Mouse (Mus musculus) hindbrain, embryonic 16.5 days (tissue): ENCODE measurements around the gene Rdh14. TPM values are rescaled to one million over a fixed set of nuclear protein-coding genes. Genes with fewer than 3 reads are reported as not detected.
A peak's percentile ranks its signal among the peaks of the same experiment; 100 is the strongest.

ENCODE experiments used
- ATAC-seq: fragments of 200-750 bp; cut with Nextera tagmentation; 2 replicates; pipeline ENCODE4 v1.8.0; 2017; ENCODE audit warnings: moderate TSS enrichment, moderate library complexity
- H3K27ac ChIP-seq: fragments of 300-500 bp; sonication (generic); 2 replicates; pipeline ENCODE4 v1.5.1; 2014; ENCODE audit warnings: low read depth, mild to moderate bottlenecking, control low read depth, low read length, moderate library complexity
- H3K27me3 ChIP-seq: fragments of 300-500 bp; sonication (generic); replicated peaks from 2 replicates; pipeline ENCODE4 v1.6.1; 2014; ENCODE audit warnings: low read length; ENCODE audit not compliant: control insufficient read depth, insufficient read depth
- H3K36me3 ChIP-seq: fragments of 300-500 bp; sonication (generic); 2 replicates; pipeline ENCODE4 v1.6.1; 2014; ENCODE audit warnings: mild to moderate bottlenecking, low read length, moderate library complexity, mixed read lengths; ENCODE audit not compliant: control insufficient read depth, insufficient read depth
- H3K4me1 ChIP-seq: fragments of 300-500 bp; sonication (generic); 2 replicates; pipeline ENCODE4 v1.6.1; 2014; ENCODE audit warnings: low read depth, low read length; ENCODE audit not compliant: control insufficient read depth, insufficient read depth
- H3K4me2 ChIP-seq: fragments of 300-500 bp; sonication (generic); 2 replicates; pipeline ENCODE4 v1.6.1; 2014; ENCODE audit warnings: mild to moderate bottlenecking, low read length, control low read depth, moderate library complexity
- H3K4me3 ChIP-seq: fragments of 300-500 bp; sonication (generic); 2 replicates; pipeline ENCODE4 v1.5.1; 2014; ENCODE audit warnings: mild to moderate bottlenecking, low read length, control low read depth, moderate library complexity
- H3K9ac ChIP-seq: fragments of 300-500 bp; sonication (generic); 2 replicates; pipeline ENCODE4 v1.6.1; 2014; ENCODE audit warnings: low read depth, mild to moderate bottlenecking, control low read depth, low read length, moderate library complexity
- H3K9me3 ChIP-seq: fragments of 300-500 bp; sonication (generic); 2 replicates; pipeline ENCODE4 v1.6.1; 2014; ENCODE audit warnings: mild to moderate bottlenecking, low read length, moderate library complexity; ENCODE audit not compliant: control insufficient read depth
- WGBS: fragments of 180-500 bp; shearing (Covaris S2); extraction: QIAGEN DNeasy Blood & Tissue Kit; methylation state at CpG from one replicate; pipeline ENCODE4 v1.1.7; 2014; 5-methylcytosine and 5-hydroxymethylcytosine counted together
- polyA plus RNA-seq: library from polyadenylated mRNA; unstranded; fragments of >200 nt; fragmentation: Nextera tagmentation; extraction: Ambion mirVana; gene quantifications from 2 replicates; pipeline ENCODE4 v1.2.1, GENCODE M21; 2015

Rdh14 gene
- polyA plus RNA-seq, 1 experiment from 2014 or later = 45.0 TPM

- Histone ChIP-seq H3K4me1 (no peaks in the 10 kb centered on the region), H3K4me3 (no peak overlapping the region), H3K9me3 (no peaks in the 10 kb centered on the region), H3K36me3 (no peaks in the 10 kb centered on the region), H3K27ac (no peak overlapping the region), H3K4me2 (no peak overlapping the region), H3K27me3 (no peaks in the 10 kb centered on the region), H3K9ac (no peak overlapping the region)
- ATAC-seq = no peak
- WGBS = 44% methylated on average over 9 of the region's 9 CpGs
Observed at GRCm38 (mm10) chr12:10425982-10426863, 35.7 kb downstream of the Rdh14 start.

GRCm38 (mm10) chr12:10430999-10431398 is 40.4 kb downstream of the Rdh14 start:
- no peaks in the 10 kb centered on the region for H3K36me3 ChIP-seq
- WGBS = 93% methylated on average over 1 of the region's 1 CpGs
- no peak overlapping the region for H3K9ac ChIP-seq
- no peak overlapping the region for H3K4me2 ChIP-seq
- H3K27me3 ChIP-seq = no peaks in the 10 kb centered on the region
- H3K27ac ChIP-seq = no peak overlapping the region
- H3K4me1 ChIP-seq = no peaks in the 10 kb centered on the region
- no peak overlapping the region for H3K4me3 ChIP-seq
- H3K9me3 ChIP-seq = no peaks in the 10 kb centered on the region
- no peak for ATAC-seq

GRCm38 (mm10) chr12:10438054-10439001 is 47.8 kb downstream of the Rdh14 start:
- ATAC-seq = peak; percentile 82
- peaks cover 3% of the 10 kb centered on the region; the same call in 1 of the 2 replicates for H3K4me1 ChIP-seq
- no peak overlapping the region for H3K4me3 ChIP-seq
- no peak overlapping the region for H3K27ac ChIP-seq
- no peaks in the 10 kb centered on the region for H3K9me3 ChIP-seq
- no peak overlapping the region for H3K9ac ChIP-seq
- 33% methylated on average over 15 of the region's 15 CpGs for WGBS
- H3K4me2 ChIP-seq = no peak overlapping the region
- no peaks in the 10 kb centered on the region for H3K36me3 ChIP-seq
- H3K27me3 ChIP-seq = no peaks in the 10 kb centered on the region

DNA sequence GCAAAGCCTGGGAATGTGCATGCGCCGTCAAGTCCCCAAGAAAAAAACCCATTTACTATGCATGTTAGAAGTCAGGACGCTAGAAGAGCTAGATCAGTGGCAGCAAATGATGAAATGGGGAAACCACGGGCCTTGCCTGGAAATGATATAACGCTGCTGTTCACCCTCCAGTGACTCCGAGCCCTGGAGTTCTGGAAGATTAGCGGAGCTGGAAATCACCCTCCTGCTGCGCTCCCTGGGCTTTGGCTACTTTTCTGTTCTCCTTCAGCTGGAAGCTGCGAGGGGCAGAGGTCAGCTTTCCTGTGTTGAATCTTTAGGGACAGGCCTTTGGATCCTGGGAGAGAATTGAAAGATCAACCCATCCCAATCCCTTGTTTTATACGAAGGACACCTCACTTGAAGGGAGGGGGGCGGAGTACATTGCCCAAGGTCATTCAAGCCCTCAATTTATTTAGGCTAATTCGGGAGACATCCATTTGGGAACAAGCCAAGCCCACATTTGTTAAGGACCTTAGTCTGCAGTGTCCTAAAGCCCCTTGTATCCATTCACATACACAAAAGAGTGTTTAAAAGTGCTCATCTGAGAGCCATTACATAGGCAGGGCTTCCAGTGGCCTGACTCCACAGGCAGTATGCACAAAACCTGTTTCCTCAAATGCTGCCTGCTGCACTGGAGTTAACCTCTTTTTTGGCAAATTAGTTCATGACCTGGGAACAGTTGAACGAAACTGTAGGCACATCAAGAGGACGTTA is 49.1 kb downstream of the Rdh14 start:
- ATAC-seq = no peak
- Histone ChIP-seq H3K9ac (no peak overlapping the region), H3K36me3 (no peaks in the 10 kb centered on the region), H3K4me1 (peaks cover 3% of the 10 kb centered on the region; the same call in 1 of the 2 replicates), H3K4me2 (no peak overlapping the region), H3K27ac (no peak overlapping the region), H3K9me3 (no peaks in the 10 kb centered on the region), H3K27me3 (no peaks in the 10 kb centered on the region), H3K4me3 (no peak overlapping the region)
- 19% methylated on average over 14 of the region's 14 CpGs for WGBS

Other genes with a start within 250 kb of the Rdh14 start
- not detected in 2 replicates for gene Nt5c1b, start 20.8 kb upstream of the Rdh14 start, polyA plus RNA-seq